Mouse (Mus musculus) layer of hippocampus, adult 2 months (tissue): ENCODE measurements around the gene Pdpk1. TPM values are rescaled to one million over a fixed set of nuclear protein-coding genes. Genes with fewer than 3 reads are reported as not detected.

Experiments
- DNase-seq, 2 experiments: peaks; one replicate each; pipeline ENCODE4 v3.0.0; 2022; ENCODE audit warnings: low spot score in 2 of 2
- H3K27ac ChIP-seq: fragments of 200-600 bp; 2 replicates; pipeline ENCODE4 v1.8.1; 2022
- H3K4me3 ChIP-seq: fragments of 200-600 bp; 2 replicates; pipeline ENCODE4 v1.8.1; 2022; ENCODE audit warnings: mild to moderate bottlenecking
- CTCF ChIP-seq: fragments of 200-600 bp; conservative IDR thresholded peaks from 2 replicates; pipeline ENCODE4 v1.8.1; 2022; ENCODE audit warnings: antibody characterized with exemption, mild to moderate bottlenecking, moderate library complexity
- total RNA-seq, 2 experiments: library from RNA; stranded (reverse); gene quantifications; 2 replicates each; pipeline ENCODE4 v1.2.3; 2021

The Pdpk1 gene
- total RNA-seq, 2 experiments from 2014 or later: 97.3 to 109 TPM

DNA sequence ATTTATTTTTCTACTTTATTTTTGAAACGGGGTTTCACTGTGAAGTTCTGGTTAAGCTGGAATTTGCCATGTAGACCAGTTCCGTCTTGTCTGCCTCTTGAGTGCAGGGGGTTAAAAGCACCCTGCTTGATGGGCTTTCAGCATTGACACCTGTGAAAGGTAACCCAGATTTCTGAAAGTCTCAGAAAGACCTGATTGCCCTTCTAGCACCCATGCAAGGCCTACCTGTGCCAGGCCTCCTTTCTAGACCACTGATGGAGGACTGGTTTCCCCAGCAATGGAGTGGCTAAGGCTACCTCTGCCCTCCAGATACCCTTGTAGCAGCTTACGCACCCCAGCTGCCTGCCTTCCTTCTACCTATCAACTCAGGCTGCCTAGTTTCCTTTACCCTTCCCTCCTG, 19.4 kb upstream of the Pdpk1 start:
- H3K27ac ChIP-seq: peak overlapping the region; percentile 100
- H3K4me3 ChIP-seq: peak overlapping the region; percentile 98
- DNase-seq: no peak
- TF ChIP-seq CTCF: no peak

DNA sequence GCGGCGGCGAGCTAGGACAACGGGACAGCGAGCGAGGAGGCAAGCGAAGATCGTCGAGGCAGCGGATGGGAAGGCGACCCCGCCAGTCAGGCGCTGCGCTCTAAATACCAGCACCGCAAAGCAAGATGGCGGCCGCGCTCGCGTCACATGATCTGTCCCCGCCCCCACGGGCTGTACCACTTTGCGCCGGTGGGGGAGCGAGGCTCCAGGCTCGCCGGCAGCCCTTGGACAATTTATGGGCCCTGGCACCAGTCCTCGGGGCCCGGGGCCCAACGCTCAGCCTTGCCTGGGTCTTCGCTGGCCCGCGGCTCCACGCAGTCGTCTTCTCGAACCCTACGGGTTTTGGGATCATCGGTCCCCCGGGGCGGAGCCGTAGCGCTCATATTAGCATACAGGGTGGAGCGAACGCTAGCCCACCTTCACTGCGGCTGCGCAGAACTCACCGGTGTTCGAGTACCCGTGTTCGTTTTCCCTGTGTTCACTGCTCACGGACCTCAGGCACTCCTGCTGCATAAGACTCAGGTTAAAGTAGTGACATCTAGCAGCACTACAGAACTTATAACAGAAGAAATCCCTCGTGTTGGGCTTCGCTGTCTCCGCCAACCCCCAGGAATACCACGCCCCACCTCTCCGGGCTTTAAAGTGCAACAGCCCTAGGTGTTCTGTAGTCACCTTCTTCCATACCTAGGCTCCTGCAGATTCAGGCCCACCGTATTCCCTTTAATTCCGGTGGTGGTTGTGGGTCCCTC, 18.8 kb upstream of the Pdpk1 start, which contains the start of gene Atp6v0c:
TSS of gene Atp6v0c (minus strand) at position 386 of the 749 bp plus-strand sequence.
- DNase-seq: peak; percentile 90 to 91
- TF ChIP-seq CTCF: peak; percentile 73

DNA sequence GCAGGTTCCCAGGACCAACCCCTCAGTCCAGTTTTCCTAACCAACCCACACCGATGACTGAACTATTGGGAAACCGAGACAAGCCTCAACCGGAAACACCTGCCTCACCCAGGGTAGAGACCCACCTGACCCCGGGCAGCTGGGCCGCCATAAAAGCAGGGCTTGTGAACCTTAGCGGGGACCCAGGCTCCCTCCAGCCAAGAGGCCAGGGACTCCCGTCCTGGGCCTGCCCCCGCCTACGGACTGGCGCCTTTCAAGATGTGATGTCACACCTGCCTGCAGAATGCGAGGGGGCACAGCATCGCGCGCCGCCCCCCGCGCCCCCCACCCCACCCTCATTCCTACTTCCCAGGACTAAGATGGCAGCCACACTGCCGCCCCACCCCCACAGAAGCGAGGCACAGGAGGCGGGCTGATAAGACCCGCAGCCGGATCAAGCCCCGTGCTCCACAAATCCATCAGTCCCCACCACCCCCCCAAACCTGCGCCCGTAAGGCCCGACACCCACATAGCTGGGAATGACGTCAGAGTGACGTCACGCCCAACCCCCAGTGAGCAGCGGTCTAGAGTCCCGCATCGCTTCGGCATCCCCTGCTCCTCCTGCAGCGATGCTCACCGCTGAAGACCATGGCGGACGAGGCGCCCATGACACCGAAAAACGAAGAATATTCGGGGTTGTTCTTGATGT, 18.0 kb upstream of the Pdpk1 start:
- no peak for TF ChIP-seq CTCF
- peak overlapping the region; percentile 100 for H3K27ac ChIP-seq
- peak overlapping the region; percentile 98 for H3K4me3 ChIP-seq
- DNase-seq: peak; percentile 61 to 73

More for the DNA sequence above, 18.8 kb upstream of the Pdpk1 start, which contains the start of gene Atp6v0c:
- Histone ChIP-seq H3K27ac (peak within 1 kb of the TSS; percentile 100), H3K4me3 (peak within 1 kb of the TSS; percentile 98)

DNA sequence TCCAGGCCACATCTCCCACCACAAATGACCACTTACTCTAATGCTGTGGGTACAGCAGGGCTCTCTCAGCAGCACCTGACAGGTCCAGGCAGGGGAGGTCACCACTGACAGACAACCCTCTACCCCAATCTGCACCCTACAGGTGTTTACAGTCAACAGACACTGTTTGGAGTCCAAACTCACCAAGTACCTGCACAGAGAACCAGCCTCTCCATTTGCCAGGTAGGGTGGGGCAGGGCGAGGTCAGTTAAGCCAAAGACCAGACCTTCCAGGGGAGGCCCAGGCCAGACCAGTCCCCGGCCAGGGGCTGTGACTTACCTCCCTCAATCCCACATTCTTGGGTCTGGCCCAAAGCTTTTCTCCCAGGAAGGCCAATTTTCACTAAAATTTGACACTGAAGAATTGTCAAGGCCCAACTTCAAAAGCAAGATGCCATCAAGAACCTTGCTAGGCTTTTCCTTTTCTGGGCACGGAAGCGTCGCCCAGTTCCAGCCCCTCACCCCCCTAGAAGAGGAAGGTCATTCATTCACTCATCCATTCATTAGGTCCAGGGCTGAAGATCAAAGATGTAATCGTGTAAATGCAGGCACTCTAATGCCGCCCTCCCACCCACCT, 17.3 kb upstream of the Pdpk1 start:
- peak overlapping the region; percentile 100 for H3K27ac ChIP-seq
- TF ChIP-seq CTCF: no peak
- DNase-seq: no peak
- H3K4me3 ChIP-seq: peak overlapping the region; percentile 98

DNA sequence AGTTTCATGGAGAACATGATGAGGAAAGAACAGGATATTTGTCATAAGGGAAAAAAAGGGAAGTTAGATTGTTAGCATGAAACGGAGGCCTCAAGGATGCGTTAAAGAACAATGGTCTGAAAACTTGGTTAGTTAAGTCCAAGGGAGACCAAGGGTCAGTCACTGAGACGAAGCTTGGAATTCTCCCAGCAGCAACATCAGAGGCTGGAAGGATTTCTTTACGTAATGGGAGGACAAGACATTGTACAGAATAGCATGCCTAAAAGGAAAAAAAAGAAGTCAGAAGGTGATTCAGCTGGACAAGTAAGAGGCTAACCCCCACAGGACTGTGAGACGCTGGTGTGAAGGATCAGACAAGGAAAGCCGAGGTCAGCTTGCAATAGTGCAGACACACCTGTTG, 16.4 kb upstream of the Pdpk1 start:
- peak overlapping the region; percentile 7; the same call in 1 of the 2 replicates for H3K27ac ChIP-seq
- no peak for DNase-seq
- H3K4me3 ChIP-seq: peak overlapping the region; percentile 98
- no peak for TF ChIP-seq CTCF

DNA sequence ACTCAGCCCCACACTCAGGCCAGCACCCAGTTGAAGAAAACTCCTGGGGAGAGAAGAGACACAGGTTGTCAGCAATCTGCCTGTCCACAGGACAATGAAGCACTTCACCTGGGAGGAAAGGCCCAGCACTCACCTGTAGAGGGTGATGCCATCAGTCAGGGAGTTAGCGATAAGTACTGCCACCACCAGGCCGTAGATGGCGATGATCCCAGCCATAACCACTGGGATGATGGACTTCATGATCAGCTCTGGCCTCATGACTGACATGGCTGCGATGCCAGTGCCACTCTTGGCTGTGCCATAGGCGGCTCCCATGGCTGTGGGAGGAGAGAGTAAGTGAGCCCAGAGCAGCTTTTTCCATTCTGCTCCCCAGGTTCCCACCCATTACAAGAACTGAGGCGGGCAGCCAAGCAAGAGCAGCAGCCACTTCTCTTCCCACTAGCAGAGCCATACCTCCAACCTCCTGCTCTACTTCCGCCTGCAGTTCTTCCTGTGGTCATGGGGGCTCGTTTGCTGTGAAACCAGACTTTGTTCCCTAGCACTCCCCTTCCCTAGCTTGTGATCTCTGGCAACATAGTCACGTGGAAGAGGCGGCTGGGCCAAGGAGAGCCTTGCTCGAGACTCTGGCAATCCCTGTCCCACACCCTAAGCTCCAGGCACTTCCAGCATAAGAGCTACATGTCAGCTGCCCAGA, 14.0 kb upstream of the Pdpk1 start:
- peak; percentile 29 for TF ChIP-seq CTCF
- Histone ChIP-seq H3K27ac (peak overlapping the region; percentile 14; the same call in 1 of the 2 replicates), H3K4me3 (no peak overlapping the region)
- DNase-seq: no peak

DNA sequence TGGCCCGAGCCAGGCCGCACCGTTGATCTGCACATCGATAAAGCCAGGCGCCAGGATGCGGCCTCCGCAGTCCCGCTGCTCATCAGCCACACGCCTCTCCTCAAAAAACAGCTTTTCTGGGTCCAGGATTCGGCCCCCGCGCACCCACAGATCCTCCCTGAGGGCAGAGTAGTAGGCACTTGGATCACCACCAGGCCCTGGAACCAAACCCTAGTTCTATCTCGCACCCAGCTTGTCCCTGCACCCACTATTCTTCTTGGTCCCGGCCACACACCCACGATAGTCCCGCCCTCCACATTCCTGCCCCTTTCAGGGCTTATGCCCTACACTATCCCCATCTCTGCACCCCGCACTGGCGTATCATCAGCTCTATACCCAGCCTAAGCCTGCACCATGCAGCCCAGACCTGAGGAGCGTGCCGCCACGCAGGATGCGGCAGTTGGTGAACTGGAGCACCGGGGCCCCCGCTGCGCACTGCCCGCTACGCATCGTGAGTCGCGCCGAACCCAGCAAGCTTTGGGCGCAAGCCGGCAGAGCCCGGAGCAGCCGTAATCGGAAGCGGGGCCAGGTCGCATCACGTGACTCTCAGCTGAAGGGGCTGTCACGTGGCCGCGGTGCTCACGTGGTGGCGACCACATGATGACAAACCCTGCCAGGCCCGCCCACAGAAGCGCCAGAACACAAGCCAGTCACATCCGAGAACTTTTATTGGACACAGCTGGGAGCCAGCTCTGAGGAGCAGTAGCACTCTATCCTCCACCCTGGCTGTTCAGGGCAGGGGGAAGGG, 12.6 kb upstream of the Pdpk1 start, which contains the start of gene Amdhd2:
TSS of gene Amdhd2 (minus strand) at position 591 of the 787 bp plus-strand sequence.
- H3K27ac ChIP-seq: peak within 1 kb of the TSS; percentile 94
- H3K4me3 ChIP-seq: peak within 1 kb of the TSS; percentile 90
- no peak for TF ChIP-seq CTCF
- DNase-seq: peak; percentile 97 to 98

DNA sequence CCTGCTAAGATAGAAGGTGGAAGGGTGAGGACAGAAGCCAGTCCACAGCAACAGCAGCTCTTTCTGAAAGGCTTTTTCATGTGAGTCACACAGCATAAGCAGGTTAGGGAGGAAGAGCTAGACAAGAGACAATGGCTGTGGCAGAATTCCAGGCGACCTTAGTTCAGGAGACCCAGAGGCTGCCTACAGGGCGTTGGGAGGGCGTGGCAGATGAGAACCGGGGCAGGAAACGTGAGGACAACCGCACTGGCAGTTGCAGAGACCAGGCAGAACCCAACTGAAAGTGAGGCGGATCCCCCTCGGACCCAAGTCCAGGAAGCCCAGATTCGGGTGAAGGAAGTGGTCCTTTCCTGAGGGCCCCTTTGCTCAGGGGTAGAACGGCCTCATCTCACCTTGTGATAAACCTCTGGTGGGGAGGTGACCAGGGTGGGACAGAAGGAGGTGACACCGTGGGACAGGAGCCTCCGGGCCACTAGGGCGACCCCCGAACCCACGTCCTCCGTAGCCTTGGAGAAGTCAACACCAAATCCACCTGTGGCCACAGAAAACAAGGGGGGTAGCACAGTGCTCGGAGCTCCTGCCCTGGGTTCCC, 12.0 kb upstream of the Pdpk1 start:
- peak overlapping the region; percentile 94 for H3K27ac ChIP-seq
- peak overlapping the region; percentile 90 for H3K4me3 ChIP-seq
- no peak for TF ChIP-seq CTCF

DNA sequence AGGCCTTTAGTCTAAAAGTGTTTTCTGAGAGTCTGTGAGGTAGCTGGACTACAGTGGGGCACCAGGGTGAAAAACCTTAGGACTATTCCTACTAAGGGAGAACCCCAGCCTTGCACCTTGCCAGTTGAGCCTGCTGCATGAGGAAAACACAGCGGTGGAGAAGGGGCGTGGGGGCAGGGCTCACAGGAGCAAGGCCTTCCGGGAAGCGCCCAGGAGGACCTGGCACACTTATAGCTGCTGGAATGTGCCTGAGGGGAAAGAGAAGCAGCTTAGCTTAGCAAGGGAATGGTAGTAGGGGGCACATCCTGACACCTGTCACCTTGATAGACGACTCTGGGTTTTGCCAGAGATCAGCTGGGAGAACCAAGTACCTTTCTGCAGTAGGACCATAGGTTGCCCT, 10.7 kb upstream of the Pdpk1 start:
- no peak for DNase-seq
- TF ChIP-seq CTCF: no peak
- no peak overlapping the region for H3K4me3 ChIP-seq
- no peak overlapping the region for H3K27ac ChIP-seq

More for the DNA sequence above, 12.0 kb upstream of the Pdpk1 start:
- DNase-seq: no peak

DNA sequence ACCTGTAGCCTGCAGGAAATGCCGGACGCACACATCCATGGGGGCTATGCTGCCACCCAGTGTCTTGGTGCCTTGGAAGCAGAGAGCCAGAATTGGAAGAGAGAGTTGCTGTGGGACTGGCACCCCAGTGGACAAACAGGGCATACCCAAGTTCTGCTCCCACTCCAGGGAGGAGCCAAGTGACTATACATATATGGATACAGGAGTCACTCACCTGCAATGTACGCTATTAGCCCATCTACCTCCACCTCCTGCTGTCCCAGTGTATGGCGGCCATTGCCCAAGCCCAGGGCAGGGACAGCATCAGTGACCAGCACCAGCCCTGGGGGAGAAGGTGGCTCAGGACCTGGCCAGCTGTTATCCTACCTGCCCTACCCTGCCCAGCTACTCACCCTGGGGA, 6.8 kb upstream of the Pdpk1 start:
- no peak for DNase-seq
- H3K27ac ChIP-seq: no peak overlapping the region
- no peak for TF ChIP-seq CTCF
- H3K4me3 ChIP-seq: no peak overlapping the region

DNA sequence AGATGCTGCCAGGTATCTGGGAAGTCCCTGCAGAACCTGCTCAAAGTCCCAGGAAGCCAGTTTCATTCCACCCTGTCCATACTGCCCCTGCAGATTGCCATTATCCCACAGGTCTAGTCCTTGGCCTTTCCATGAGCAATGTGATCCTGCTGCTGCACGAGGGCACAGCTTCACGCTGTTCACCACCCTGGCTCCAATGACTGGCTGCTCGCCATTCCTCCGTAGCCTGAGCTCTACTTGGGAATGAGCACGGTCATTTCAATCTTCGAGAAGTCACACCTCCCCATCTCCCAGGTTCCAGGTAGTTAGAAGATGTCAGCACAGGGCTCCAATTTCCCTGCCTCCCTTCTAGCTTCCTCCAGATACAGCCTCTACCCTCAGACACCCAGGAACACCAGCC, 6.4 kb upstream of the Pdpk1 start:
- DNase-seq: no peak
- Histone ChIP-seq H3K27ac (no peak overlapping the region), H3K4me3 (no peak overlapping the region)
- TF ChIP-seq CTCF: no peak
